14 mouse cellular contexts compared by ENCODE assay signal in the genomic region with DNA sequence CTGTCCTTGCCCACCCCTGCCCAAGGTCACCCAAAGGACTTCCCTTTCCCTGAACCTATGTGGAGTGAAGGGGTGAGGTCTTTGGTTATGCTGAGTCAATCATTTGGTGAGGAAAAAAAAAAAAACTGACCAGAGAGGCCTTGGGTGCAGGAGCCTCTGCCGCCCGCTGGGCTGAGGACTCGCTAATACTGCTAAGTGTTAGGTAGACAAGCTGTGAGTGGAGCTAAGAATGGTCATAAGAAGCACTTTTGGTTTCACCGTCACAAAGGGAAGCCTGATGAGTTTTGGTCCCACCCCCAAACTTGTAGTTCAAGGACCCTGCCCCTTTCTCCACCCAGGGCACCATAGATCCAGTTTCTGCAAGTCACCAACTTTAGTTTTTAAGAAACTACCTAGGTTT.
"Had no signal": no experiment of that assay in that cellular context is flagged by ENCODE, and none has a peak within 500 bp of the region (broad histone marks: within the 10 kb centered on the region; RNA-seq: fewer than 3 reads in every experiment).

No protein-coding gene starts in this region.

- H3K4me1 ChIP-seq: limb, embryonic 15.5 days; liver, embryonic 12.5 days; midbrain, embryonic 10.5 days; neural tube, embryonic 15.5 days had no signal

- H3K36me3 ChIP-seq: liver, embryonic 12.5 days; neural tube, embryonic 15.5 days had no signal

- H3K9me3 ChIP-seq: limb, embryonic 15.5 days; liver, embryonic 12.5 days; midbrain, embryonic 10.5 days; neural tube, embryonic 15.5 days had no signal

- H3K4me3 ChIP-seq: limb, embryonic 15.5 days; liver, embryonic 12.5 days; midbrain, embryonic 10.5 days; myocyte; neural tube, embryonic 15.5 days had no signal

- H3K27ac ChIP-seq: limb, embryonic 15.5 days; liver, embryonic 12.5 days; midbrain, embryonic 10.5 days; neural tube, embryonic 15.5 days; stomach, postnatal 0 days had no signal

- ATAC-seq: liver, embryonic 12.5 days had no signal

- H3K9ac ChIP-seq: limb, embryonic 15.5 days; liver, embryonic 12.5 days; neural tube, embryonic 15.5 days had no signal

- H3K27me3 ChIP-seq: limb, embryonic 15.5 days; liver, embryonic 12.5 days; neural tube, embryonic 15.5 days had no signal

- DNase-seq: kidney, postnatal 25 days; layer of hippocampus, adult 9-11 months; layer of hippocampus, postnatal 36 days; lung, postnatal 10 days; lung, postnatal 4 days; midbrain, embryonic 14.5 days; right cerebral cortex, adult 18-20 months; thymus, postnatal 14 days had no signal

- H3K4me2 ChIP-seq: limb, embryonic 15.5 days; liver, embryonic 12.5 days; neural tube, embryonic 15.5 days had no signal
